Mouse (Mus musculus): ENCODE results near the gene Arvcf. TPM values are rescaled to one million over a fixed set of nuclear protein-coding genes. Genes with fewer than 3 reads are reported as not detected.

Arvcf gene
- 3.8 TPM for total RNA-seq (2023)

GRCm38 (mm10) chr16:18347931-18348600, at the start of gene Arvcf, which contains the start of gene Tango2:
Gene Arvcf, plus strand, starts transcription at chr16:18348182.
Gene Tango2, minus strand, starts transcription at chr16:18348103.

GRCm38 (mm10) chr16:18426215-18426791, 78.3 kb downstream of the Arvcf start, which contains the start of gene Txnrd2:
Gene Txnrd2, plus strand, starts transcription at chr16:18426384.

GRCm38 (mm10) chr16:18426802-18427280, 78.9 kb downstream of the Arvcf start, which contains the start of gene Comt:
Gene Comt, minus strand, starts transcription at chr16:18426852.

Other genes with a start within 250 kb of the Arvcf start
- gene Rtn4r, start 220.5 kb upstream of the Arvcf start, total RNA-seq (2023), result not detected
- not detected for gene Ccdc188, start 130.3 kb upstream of the Arvcf start, total RNA-seq (2023)
- gene Zdhhc8, start 113.0 kb upstream of the Arvcf start, total RNA-seq (2023), result 36.7 TPM
- gene Trmt2a, start 99.5 kb upstream of the Arvcf start, total RNA-seq (2023), result 96.3 TPM
- 101 TPM for gene Ranbp1, start 99.5 kb upstream of the Arvcf start, total RNA-seq (2023)
- not detected for gene Gm49776, start 89.9 kb upstream of the Arvcf start, total RNA-seq (2023)
- gene Dgcr8, start 58.9 kb upstream of the Arvcf start, total RNA-seq (2023), result 48.8 TPM
- gene Tango2, start 79 bp upstream of the Arvcf start, total RNA-seq (2023), result 47.6 TPM
- 12.6 TPM for gene Txnrd2, start 78.2 kb downstream of the Arvcf start, total RNA-seq (2023)
- gene Comt, start 78.7 kb downstream of the Arvcf start, total RNA-seq (2023), result 8.2 TPM
- gene Gnb1l, start 150.5 kb downstream of the Arvcf start, total RNA-seq (2023), result 9.3 TPM
- 7.4 TPM for gene Rtl10, start 150.7 kb downstream of the Arvcf start, total RNA-seq (2023)
- gene Tbx1, start 242.5 kb downstream of the Arvcf start, total RNA-seq (2023), result not detected